Mouse (Mus musculus): Measurements from ENCODE around the gene Ifna16. TPM values are rescaled to one million over a fixed set of nuclear protein-coding genes. Genes with fewer than 3 reads are reported as not detected.

Gene Ifna16
- total and polyA plus RNA-seq, 3 experiments, result not detected

- Histone ChIP-seq H3K9ac (ENCODE audit: insufficient read depth, low read depth) (no peak overlapping the region), H3K4me1 (ENCODE audit: control insufficient read depth in 1 of 2, insufficient read depth in 2 of 2) (peaks cover 6 to 26% of the 10 kb centered on the region in 2 experiments), H3K4me2 (ENCODE audit: insufficient read depth, low read depth, poor library complexity, severe bottlenecking) (no peak overlapping the region), H3K27ac (ENCODE audit: insufficient read depth, low read depth) (no peak overlapping the region), H3K27me3 (replicated peaks) (peaks cover 5% of the 10 kb centered on the region), H3K9me3 (replicated peaks; ENCODE audit: low read length) (no peaks in the 10 kb centered on the region), H3K4me3 (replicated peaks in 1 of 3; ENCODE audit: low read depth in 2 of 3, low read length in 2 of 3, poor library complexity in 1 of 3) (no peak overlapping the region), H3K36me3 (replicated peaks in 1 of 2; ENCODE audit: control insufficient read depth in 1 of 2, insufficient read depth in 1 of 2, low read length in 1 of 2) (no peaks in the 10 kb centered on the region), H3K79me2 (replicated peaks; ENCODE audit: control insufficient read depth, extremely low read depth, insufficient read depth, poor library complexity, severe bottlenecking) (no peaks in the 10 kb centered on the region)
- in situ Hi-C loops (cut with MboI; ENCODE audit: low pct_ligation_motif_present, low pct_unique_long_range_greater_than_20kb, low sequenced_read_pairs) (no loop called here), dilution Hi-C loops (cut with MboI; ENCODE audit: extremely low pct_ligation_motif_present, extremely low pct_unique_long_range_greater_than_20kb, low sequenced_read_pairs) (no loop called here)
- no peak for DNase-seq (ENCODE audit: extremely low read depth)
- TF ChIP-seq CTCF (conservative IDR thresholded peaks at IDR 0.05 in 1 of 2, IDR thresholded peaks at IDR 0.05 in 1 of 2; ENCODE audit: low read depth in 2 of 2, low read length in 2 of 2) (no peak), MXI1 (IDR thresholded peaks at IDR 0.05; ENCODE audit: low read depth, low read length) (no peak), JUND (conservative IDR thresholded peaks at IDR 0.05; ENCODE audit: low read depth, low read length) (no peak), NELFE (IDR thresholded peaks at IDR 0.05; ENCODE audit: low read depth, low read length) (no peak), E2F4 (IDR thresholded peaks at IDR 0.05; ENCODE audit: insufficient replicate concordance, low read depth, low read length) (no peak), NRF1 (IDR thresholded peaks at IDR 0.05; ENCODE audit: low read depth, low read length) (no peak), MEF2A (IDR thresholded peaks at IDR 0.05; ENCODE audit: borderline replicate concordance, low read depth, low read length) (no peak), KAT2A (IDR thresholded peaks at IDR 0.05; ENCODE audit: insufficient replicate concordance, low read length) (no peak), POLR2AphosphoS2 (IDR thresholded peaks at IDR 0.05; ENCODE audit: low read depth, low read length) (no peak), TBP (conservative IDR thresholded peaks at IDR 0.05; ENCODE audit: low read depth, low read length) (no peak), MAZ (IDR thresholded peaks at IDR 0.05; ENCODE audit: low read depth, low read length) (no peak), ZC3H11A (IDR thresholded peaks at IDR 0.05; ENCODE audit: low read depth, low read length) (no peak), RAD21 (IDR thresholded peaks at IDR 0.05; ENCODE audit: low read depth, low read length) (no peak), BHLHE40 (IDR thresholded peaks at IDR 0.05; ENCODE audit: low read depth, low read length) (no peak), SMC3 (IDR thresholded peaks at IDR 0.05; ENCODE audit: low read depth, low read length) (no peak), MYC (IDR thresholded peaks at IDR 0.05; ENCODE audit: low read depth, low read length) (no peak), UBTF (IDR thresholded peaks at IDR 0.05; ENCODE audit: low read depth, low read length) (no peak), IRF4 (IDR thresholded peaks at IDR 0.05; ENCODE audit: low read depth, low read length) (no peak), MAX (IDR thresholded peaks at IDR 0.05; ENCODE audit: low read length) (no peak), SIN3A (IDR thresholded peaks at IDR 0.05; ENCODE audit: low read length) (no peak)
Measured at GRCm38 (mm10) chr4:88699301-88699700, 22.6 kb upstream of the Ifna16 start.

GRCm38 (mm10) chr4:88698781-88699180, 22.1 kb upstream of the Ifna16 start:
- TF ChIP-seq ZNF384 (IDR thresholded peaks at IDR 0.05; ENCODE audit: low read depth, low read length), result no peak
- TF ChIP-seq TCF12 (IDR thresholded peaks at IDR 0.05; ENCODE audit: low read depth, low read length), result 0 out of 2 replicates have a peak, but pooled peaks have one; percentile 25
- 0 out of 2 replicates have a peak, but pooled peaks have one; percentile 13 for TF ChIP-seq BHLHE40 (IDR thresholded peaks at IDR 0.05; ENCODE audit: low read depth, low read length)
- no peak for TF ChIP-seq SMC3 (IDR thresholded peaks at IDR 0.05; ENCODE audit: low read depth, low read length)
- no peak for TF ChIP-seq ZC3H11A (IDR thresholded peaks at IDR 0.05; ENCODE audit: low read depth, low read length)
- no peak for TF ChIP-seq E2F4 (IDR thresholded peaks at IDR 0.05; ENCODE audit: insufficient replicate concordance, low read depth, low read length)
- no peak for TF ChIP-seq CHD1 (IDR thresholded peaks at IDR 0.05; ENCODE audit: low read depth, low read length)
- no peak for TF ChIP-seq ETS1 (conservative IDR thresholded peaks at IDR 0.05; ENCODE audit: low read depth, low read length)
- TF ChIP-seq TBP (conservative IDR thresholded peaks at IDR 0.05; ENCODE audit: low read depth, low read length), result no peak
- peak; percentile 52 for TF ChIP-seq EP300 (IDR thresholded peaks at IDR 0.05; ENCODE audit: low read length)
- dilution Hi-C loops (cut with MboI; ENCODE audit: extremely low pct_ligation_motif_present, extremely low pct_unique_long_range_greater_than_20kb, low sequenced_read_pairs) (no loop called here), in situ Hi-C loops (cut with MboI; ENCODE audit: low pct_ligation_motif_present, low pct_unique_long_range_greater_than_20kb, low sequenced_read_pairs) (no loop called here)
- no peak overlapping the region for H3K27ac ChIP-seq (ENCODE audit: insufficient read depth, low read depth)
- H3K9ac ChIP-seq (ENCODE audit: insufficient read depth, low read depth), result no peak overlapping the region
- no peak for DNase-seq (ENCODE audit: extremely low read depth)
- 0 out of 2 replicates have a peak overlapping the region, but pooled peaks have one; percentile 22 for H3K4me2 ChIP-seq (ENCODE audit: insufficient read depth, low read depth, poor library complexity, severe bottlenecking)
- no peak overlapping the region for H3K4me3 ChIP-seq (replicated peaks in 1 of 3; ENCODE audit: low read depth in 2 of 3, low read length in 2 of 3, poor library complexity in 1 of 3)
- peaks cover 6 to 30% of the 10 kb centered on the region in 2 experiments for H3K4me1 ChIP-seq (ENCODE audit: control insufficient read depth in 1 of 2, insufficient read depth in 2 of 2)
- no peaks in the 10 kb centered on the region for H3K9me3 ChIP-seq (replicated peaks; ENCODE audit: low read length)
- peaks cover 7% of the 10 kb centered on the region for H3K27me3 ChIP-seq (replicated peaks)
- no peaks in the 10 kb centered on the region for H3K36me3 ChIP-seq (replicated peaks in 1 of 2; ENCODE audit: control insufficient read depth in 1 of 2, insufficient read depth in 1 of 2, low read length in 1 of 2)
- H3K79me2 ChIP-seq (replicated peaks; ENCODE audit: control insufficient read depth, extremely low read depth, insufficient read depth, poor library complexity, severe bottlenecking), result no peaks in the 10 kb centered on the region
